Mouse (Mus musculus) forebrain, embryonic 11.5 days (tissue): Measurements from ENCODE around the gene Hpn. TPM values are rescaled to one million over a fixed set of nuclear protein-coding genes. Genes with fewer than 3 reads are reported as not detected.

Experiments used
- ATAC-seq: fragments of 200-750 bp; cut with Nextera tagmentation; replicated peaks from 2 replicates; pipeline ENCODE4 v1.8.0; 2017; ENCODE audit warnings: moderate TSS enrichment; ENCODE audit not compliant: low FRiP score
- DNase-seq: peaks from one replicate; pipeline ENCODE4 v3.0.0-alpha.2; 2017; ENCODE audit warnings: low spot score
- H3K27ac ChIP-seq: fragments of 300-500 bp; sonication (generic); 2 replicates; pipeline ENCODE4 v1.5.1; 2014; ENCODE audit warnings: low read depth, low read length
- H3K27me3 ChIP-seq: fragments of 300-500 bp; sonication (generic); 2 replicates; pipeline ENCODE4 v1.6.1; 2014; ENCODE audit warnings: mild to moderate bottlenecking, low read length, mixed read lengths; ENCODE audit not compliant: control insufficient read depth, insufficient read depth
- H3K36me3 ChIP-seq: fragments of 300-500 bp; sonication (generic); 2 replicates; pipeline ENCODE4 v1.6.1; 2014; ENCODE audit warnings: mild to moderate bottlenecking, low read length, moderate library complexity, mixed read lengths; ENCODE audit not compliant: control insufficient read depth, insufficient read depth
- H3K4me1 ChIP-seq: fragments of 300-500 bp; sonication (generic); replicated peaks from 2 replicates; pipeline ENCODE4 v1.6.1; 2014; ENCODE audit warnings: low read length, mixed read lengths; ENCODE audit not compliant: control insufficient read depth, insufficient read depth
- H3K4me2 ChIP-seq: fragments of 300-500 bp; sonication (generic); 2 replicates; pipeline ENCODE4 v1.6.1; 2014; ENCODE audit warnings: low read depth, mild to moderate bottlenecking, low read length, moderate library complexity, mixed read lengths; ENCODE audit not compliant: severe bottlenecking
- H3K4me3 ChIP-seq: fragments of 300-500 bp; sonication (generic); 2 replicates; pipeline ENCODE4 v1.5.1; 2014; ENCODE audit warnings: low read depth, low read length
- H3K9ac ChIP-seq: fragments of 300-500 bp; sonication (generic); 2 replicates; pipeline ENCODE4 v1.6.1; 2014; ENCODE audit warnings: low read length
- H3K9me3 ChIP-seq: fragments of 300-500 bp; sonication (generic); 2 replicates; pipeline ENCODE4 v1.6.1; 2016; ENCODE audit warnings: low read length, mixed read lengths; ENCODE audit not compliant: control insufficient read depth
- WGBS: fragments of 180-500 bp; shearing (Covaris S2); extraction: QIAGEN DNeasy Blood & Tissue Kit; methylation state at CpG from one replicate; pipeline ENCODE4 v1.1.7; 2014; 5-methylcytosine and 5-hydroxymethylcytosine counted together
- polyA plus RNA-seq: library from polyadenylated mRNA; unstranded; fragments of >200 nt; fragmentation: Nextera tagmentation; extraction: Ambion mirVana; gene quantifications from 2 replicates; pipeline ENCODE4 v1.2.1, GENCODE M21; 2014

Gene Hpn
- polyA plus RNA-seq, result 0.29 and 0.39 TPM in 2 replicates

DNA sequence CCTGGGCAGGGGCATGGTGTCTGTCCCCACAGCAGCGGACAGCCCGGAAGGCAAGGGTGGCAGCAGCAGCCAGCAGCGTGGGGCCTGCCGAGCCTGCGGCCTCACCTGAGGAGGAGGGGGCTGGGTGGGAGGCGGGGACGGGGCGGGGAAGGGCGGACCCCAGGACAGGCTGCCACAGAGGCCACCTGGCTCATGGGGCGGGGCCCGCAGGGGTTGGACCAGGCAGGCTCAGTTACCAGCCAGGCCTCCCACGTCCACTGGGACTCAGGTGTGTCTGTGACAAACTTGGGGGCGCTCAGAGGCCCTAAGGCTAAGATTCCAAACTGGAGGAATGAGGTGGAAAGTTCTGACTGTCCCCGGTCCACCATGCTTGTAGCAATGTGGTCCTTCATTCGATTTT, at the start of gene Hpn:
Hpn (minus strand) TSS at position 109 of the 400 bp plus-strand sequence.
- H3K27ac ChIP-seq, result no peak within 1 kb of the TSS
- no peaks in the 10 kb centered on the region for H3K36me3 ChIP-seq
- H3K27me3 ChIP-seq, result no peaks in the 10 kb centered on the region
- no peaks in the 10 kb centered on the region for H3K9me3 ChIP-seq
- no peak within 1 kb of the TSS for H3K4me3 ChIP-seq
- no peak within 1 kb of the TSS for H3K9ac ChIP-seq
- peaks cover 2% of the 10 kb centered on the region; the same call in 1 of the 2 replicates for H3K4me1 ChIP-seq
- ATAC-seq (no peak), DNase-seq (no peak)
- 14% methylated on average over 15 of the region's 15 CpGs for WGBS
- no peak within 1 kb of the TSS for H3K4me2 ChIP-seq

DNA sequence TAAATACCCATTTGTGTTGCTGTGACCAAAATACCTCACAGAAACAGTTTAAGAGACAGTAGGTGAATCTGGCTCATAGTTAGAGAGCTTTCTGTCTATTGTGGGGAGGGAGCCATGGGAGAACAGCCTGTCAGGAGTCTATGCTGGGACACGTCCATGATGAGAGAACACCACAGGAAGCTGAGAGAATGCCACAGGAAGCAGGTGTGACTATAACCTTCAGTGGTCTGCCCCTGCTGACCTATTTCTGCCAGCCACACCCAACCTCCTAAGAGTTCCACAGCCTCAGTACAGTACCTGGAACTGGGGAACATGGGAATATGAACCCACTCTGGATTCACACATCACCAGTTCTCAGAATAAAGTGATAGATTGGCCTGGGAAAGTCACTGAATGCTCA, 49.7 kb upstream of the Hpn start:
- Histone ChIP-seq H3K27me3 (no peaks in the 10 kb centered on the region), H3K27ac (no peak overlapping the region), H3K4me2 (no peak overlapping the region), H3K4me1 (no peaks in the 10 kb centered on the region), H3K4me3 (no peak overlapping the region), H3K9me3 (no peaks in the 10 kb centered on the region), H3K36me3 (no peaks in the 10 kb centered on the region), H3K9ac (no peak overlapping the region)
- no peak for ATAC-seq
- WGBS, result 67% methylated on average over 1 of the region's 1 CpGs
- peak; percentile 7 for DNase-seq

DNA sequence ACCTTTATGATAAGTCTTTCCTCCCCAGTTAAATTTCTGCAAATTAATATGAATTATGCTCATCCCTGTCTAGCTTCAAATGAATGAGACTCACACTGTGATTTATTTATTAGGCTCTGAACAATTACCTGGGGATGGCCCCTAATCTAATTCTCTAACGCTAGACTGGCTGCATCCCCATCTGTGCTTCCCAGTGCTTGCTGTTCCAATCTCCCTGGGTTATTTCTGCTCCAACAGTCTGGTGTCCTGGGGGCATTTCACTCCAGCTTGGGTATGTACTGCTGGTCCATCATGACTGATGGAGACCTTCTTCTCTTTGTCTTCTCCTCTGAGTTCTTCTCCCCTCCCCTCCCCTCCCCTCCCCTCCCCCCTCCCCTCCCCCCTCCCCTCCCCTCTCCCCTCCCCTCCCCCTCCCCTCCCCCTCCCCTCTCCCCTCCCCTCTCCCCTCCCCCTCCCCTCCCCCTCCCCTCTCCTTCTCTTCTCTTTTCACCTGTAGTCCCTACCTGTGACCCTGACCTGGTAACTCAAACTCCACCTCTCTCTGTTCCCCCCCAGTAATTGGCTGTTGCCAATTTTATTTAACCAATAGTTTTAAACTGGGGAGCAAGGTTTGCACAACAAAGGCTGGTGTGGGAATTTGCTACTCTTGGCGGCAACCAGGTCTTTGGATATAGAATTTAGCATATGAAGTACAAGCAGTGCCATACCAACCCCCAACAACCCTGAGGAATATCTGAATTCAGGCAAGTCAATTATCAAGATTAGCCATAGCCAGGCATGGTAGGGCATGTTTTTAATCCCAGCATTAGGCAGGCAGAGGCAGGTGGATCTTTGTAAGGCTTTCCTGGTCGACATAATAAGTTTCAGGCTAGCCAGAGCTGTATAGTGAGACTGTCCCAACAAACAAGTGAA, 48.8 kb upstream of the Hpn start:
- H3K4me3 ChIP-seq, result no peak overlapping the region
- H3K9ac ChIP-seq, result no peak overlapping the region
- H3K27ac ChIP-seq, result no peak overlapping the region
- no peaks in the 10 kb centered on the region for H3K36me3 ChIP-seq
- no peaks in the 10 kb centered on the region for H3K4me1 ChIP-seq
- no peaks in the 10 kb centered on the region for H3K9me3 ChIP-seq
- 66% methylated on average over 3 of the region's 3 CpGs for WGBS
- no peaks in the 10 kb centered on the region for H3K27me3 ChIP-seq
- no peak overlapping the region for H3K4me2 ChIP-seq
- DNase-seq (peak; percentile 30), ATAC-seq (no peak)

DNA sequence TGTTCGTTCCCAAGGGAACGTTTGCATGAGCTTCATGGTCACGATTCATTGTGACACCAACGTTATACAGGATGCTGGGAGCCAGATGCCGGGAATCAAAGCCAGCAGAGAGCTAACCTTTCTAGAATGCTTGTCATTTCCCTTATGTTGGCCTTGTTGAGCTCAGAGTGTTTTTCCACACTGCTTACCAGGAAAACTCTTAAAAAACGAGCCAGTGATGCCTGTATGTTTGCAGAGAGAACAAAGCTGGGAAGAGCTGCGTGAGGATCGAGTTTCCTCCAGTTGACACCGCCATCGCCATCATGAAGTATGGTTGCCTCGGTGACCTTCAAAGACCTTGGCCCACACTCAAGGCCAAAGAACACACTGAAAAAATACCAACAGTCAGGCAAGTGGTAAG, 47.2 kb upstream of the Hpn start:
- H3K9ac ChIP-seq, result no peak overlapping the region
- 82% methylated on average over 11 of the region's 11 CpGs for WGBS
- no peak overlapping the region for H3K4me2 ChIP-seq

DNA sequence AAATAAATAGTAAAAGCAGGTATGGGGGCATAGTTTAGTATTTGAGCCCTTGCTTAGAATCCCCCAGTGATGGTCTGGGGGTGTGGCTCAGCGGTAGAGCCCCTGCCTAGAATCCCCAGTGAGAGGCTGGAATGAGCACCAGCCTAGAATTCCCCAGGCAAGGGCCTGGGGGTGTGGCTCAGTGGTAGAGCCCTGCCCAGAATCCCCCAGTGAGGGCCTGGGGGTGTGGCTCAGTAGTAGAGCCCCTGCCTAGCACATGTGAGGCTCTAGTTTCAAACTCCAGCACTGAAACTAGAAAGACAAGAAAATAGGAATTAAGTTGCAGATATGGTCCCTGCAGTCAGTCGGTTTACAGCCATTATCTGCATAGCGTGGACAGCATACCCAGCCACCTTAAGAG, 46.7 kb upstream of the Hpn start:
- Histone ChIP-seq H3K4me1 (no peaks in the 10 kb centered on the region), H3K27me3 (no peaks in the 10 kb centered on the region), H3K27ac (no peak overlapping the region), H3K36me3 (no peaks in the 10 kb centered on the region), H3K9ac (no peak overlapping the region), H3K4me2 (no peak overlapping the region), H3K4me3 (no peak overlapping the region), H3K9me3 (no peaks in the 10 kb centered on the region)
- 59% methylated on average over 3 of the region's 3 CpGs for WGBS
- ATAC-seq (no peak), DNase-seq (no peak)

More for the DNA sequence above, 47.2 kb upstream of the Hpn start:
- H3K4me3 ChIP-seq, result no peak overlapping the region
- no peak overlapping the region for H3K27ac ChIP-seq
- H3K36me3 ChIP-seq, result no peaks in the 10 kb centered on the region
- no peaks in the 10 kb centered on the region for H3K9me3 ChIP-seq
- DNase-seq (no peak), ATAC-seq (no peak)
- H3K27me3 ChIP-seq, result no peaks in the 10 kb centered on the region
- H3K4me1 ChIP-seq, result no peaks in the 10 kb centered on the region

DNA sequence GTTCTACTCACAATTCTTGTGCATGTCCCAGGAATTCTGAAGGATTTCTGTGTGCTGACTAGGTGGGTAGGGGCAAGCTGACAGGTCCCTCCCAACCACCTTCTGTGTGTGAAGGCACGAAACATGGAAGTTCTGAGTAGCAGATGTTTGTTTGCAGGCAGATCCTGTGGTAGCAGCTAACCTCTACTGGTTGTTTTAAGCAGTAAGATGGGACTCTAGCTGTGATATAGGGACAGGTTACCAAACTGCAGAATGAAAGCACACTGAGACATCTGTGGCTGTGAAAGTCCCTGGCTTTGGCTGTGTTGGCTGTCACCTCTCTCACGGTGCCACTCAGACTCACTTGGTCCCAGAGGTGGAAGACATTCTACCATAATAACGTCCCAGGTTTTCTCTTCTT, 46.2 kb upstream of the Hpn start:
- Histone ChIP-seq H3K27me3 (no peaks in the 10 kb centered on the region), H3K4me2 (no peak overlapping the region), H3K9me3 (no peaks in the 10 kb centered on the region), H3K4me3 (no peak overlapping the region), H3K27ac (no peak overlapping the region), H3K9ac (no peak overlapping the region), H3K36me3 (no peaks in the 10 kb centered on the region), H3K4me1 (no peaks in the 10 kb centered on the region)
- WGBS, result 85% methylated on average over 3 of the region's 3 CpGs
- no peak for DNase-seq
- ATAC-seq, result no peak

DNA sequence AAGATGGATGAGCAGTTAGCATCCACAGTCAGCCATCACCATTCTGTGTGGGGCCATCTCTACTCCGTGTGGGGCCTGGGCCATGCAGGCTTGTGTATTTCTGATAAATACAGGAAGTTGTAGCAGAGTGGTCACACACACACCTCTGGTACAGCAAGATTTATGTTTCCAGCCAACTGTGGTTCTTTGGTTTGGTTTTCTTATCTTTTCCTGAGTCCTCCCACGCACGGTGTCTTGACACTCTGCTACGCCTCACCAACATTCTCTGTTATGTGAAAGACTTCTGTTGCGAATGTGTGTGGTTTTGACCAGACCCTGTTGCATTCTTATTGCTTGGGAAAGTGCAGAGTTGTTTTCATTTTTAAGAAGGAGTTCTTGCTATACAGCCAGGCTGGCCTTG, 45.7 kb upstream of the Hpn start:
- WGBS, result 89% methylated on average over 5 of the region's 5 CpGs
- no peak for ATAC-seq
- no peaks in the 10 kb centered on the region for H3K4me1 ChIP-seq

DNA sequence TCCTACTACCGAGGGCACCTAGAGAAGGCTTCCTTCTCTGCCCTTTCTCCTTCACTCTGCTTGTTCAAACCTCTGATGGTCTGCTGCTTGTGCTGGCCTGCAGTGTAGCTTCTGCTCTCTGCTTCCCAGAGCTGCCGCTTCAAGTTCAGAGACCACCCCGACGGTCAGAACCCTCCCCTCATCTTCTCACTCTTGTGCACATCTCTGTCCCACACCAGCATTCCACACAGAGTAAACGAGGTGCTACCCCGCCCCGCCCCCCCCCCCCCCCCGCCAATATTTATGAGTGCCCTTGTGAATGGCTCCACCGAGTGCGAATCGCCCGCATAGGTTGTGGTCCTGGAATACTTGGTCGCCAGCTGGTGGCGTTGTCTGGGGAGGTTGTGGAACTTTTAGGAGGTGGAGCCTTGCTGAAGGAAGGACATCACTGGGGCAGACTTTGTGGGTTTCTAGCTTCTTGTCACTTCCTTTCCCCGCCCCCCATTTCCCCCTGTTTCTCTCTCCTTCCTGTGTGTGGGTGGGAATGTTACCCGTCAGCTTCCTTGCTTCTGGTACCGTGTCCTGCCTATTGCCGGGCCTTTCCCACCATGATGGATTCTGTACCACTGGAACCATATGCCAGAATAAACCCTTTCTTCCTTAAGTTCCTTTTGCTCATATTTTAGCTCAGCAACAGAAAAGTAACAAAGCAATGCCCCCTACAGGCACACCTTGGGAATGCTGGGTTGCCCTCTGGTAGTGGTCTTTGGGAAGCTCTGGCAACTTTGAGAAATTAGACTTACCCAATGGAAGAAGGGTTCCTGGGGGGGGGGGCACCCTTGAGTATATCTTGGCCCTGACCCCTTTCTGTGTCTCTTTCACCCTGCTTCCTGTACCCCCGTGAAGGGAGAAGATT, 41.2 kb upstream of the Hpn start:
- Histone ChIP-seq H3K4me1 (peaks cover 5% of the 10 kb centered on the region; the same call in 1 of the 2 replicates), H3K27ac (no peak overlapping the region), H3K36me3 (no peaks in the 10 kb centered on the region), H3K4me2 (no peak overlapping the region), H3K27me3 (no peaks in the 10 kb centered on the region), H3K9me3 (no peaks in the 10 kb centered on the region), H3K9ac (no peak overlapping the region), H3K4me3 (no peak overlapping the region)
- DNase-seq (no peak), ATAC-seq (no peak)
- 55% methylated on average over 16 of the region's 19 CpGs for WGBS

More for the DNA sequence above, 45.7 kb upstream of the Hpn start:
- no peaks in the 10 kb centered on the region for H3K27me3 ChIP-seq
- H3K4me3 ChIP-seq, result no peak overlapping the region
- no peaks in the 10 kb centered on the region for H3K9me3 ChIP-seq
- no peak overlapping the region for H3K27ac ChIP-seq
- no peak overlapping the region for H3K4me2 ChIP-seq
- H3K9ac ChIP-seq, result no peak overlapping the region
- H3K36me3 ChIP-seq, result no peaks in the 10 kb centered on the region
- no peak for DNase-seq
